Mouse (Mus musculus): ENCODE measurements around the gene Col1a1.
"Not testable (repeated sequence)": the region's sequence is repeated elsewhere in the genome, so short reads cannot be mapped to it uniquely, and the experiment has no call there.

Col1a1 gene

GRCm38 (mm10) chr11:94937787-94938186 lies 1.8 kb downstream of the Col1a1 start:
- DNase-seq (ENCODE audit: low read depth, low spot score) = no peak

- DNase-seq (ENCODE audit: low read depth, low spot score) = no peak
Observed at GRCm38 (mm10) chr11:94938296-94938695, 2.3 kb downstream of the Col1a1 start.

- peak; percentile 73 for DNase-seq (ENCODE audit: low read depth, low spot score)
Observed at GRCm38 (mm10) chr11:94939280-94939679, 3.3 kb downstream of the Col1a1 start.

GRCm38 (mm10) chr11:94941121-94941520 lies 5.1 kb downstream of the Col1a1 start:
- no peak for DNase-seq (ENCODE audit: low read depth, low spot score)

- DNase-seq (ENCODE audit: low read depth, low spot score) = no peak
Observed at GRCm38 (mm10) chr11:94941776-94942175, 5.8 kb downstream of the Col1a1 start.

GRCm38 (mm10) chr11:94942282-94943023 lies 6.4 kb downstream of the Col1a1 start:
- DNase-seq (ENCODE audit: low read depth, low spot score) = peak; percentile 52

- no peak for DNase-seq (ENCODE audit: low read depth, low spot score)
Observed at GRCm38 (mm10) chr11:94943054-94943453, 7.0 kb downstream of the Col1a1 start.

- no peak for DNase-seq (ENCODE audit: low read depth, low spot score)
Observed at GRCm38 (mm10) chr11:94944295-94944694, 8.3 kb downstream of the Col1a1 start.

GRCm38 (mm10) chr11:94945236-94945635 lies 9.2 kb downstream of the Col1a1 start:
- no peak for DNase-seq (ENCODE audit: low read depth, low spot score)

GRCm38 (mm10) chr11:94952169-94952568 lies 16.1 kb downstream of the Col1a1 start:
- peak; percentile 30 for DNase-seq (ENCODE audit: low read depth, low spot score)

GRCm38 (mm10) chr11:94955103-94955502 lies 19.1 kb downstream of the Col1a1 start:
- peak; percentile 53 for DNase-seq (ENCODE audit: low read depth, low spot score)

- DNase-seq (ENCODE audit: low read depth, low spot score) = no peak
Observed at GRCm38 (mm10) chr11:94957693-94958064, 21.7 kb downstream of the Col1a1 start.

GRCm38 (mm10) chr11:94958065-94958858 lies 22.2 kb downstream of the Col1a1 start:
- no peak for DNase-seq (ENCODE audit: low read depth, low spot score)

GRCm38 (mm10) chr11:94962534-94963101 lies 26.6 kb downstream of the Col1a1 start:
- no peak for DNase-seq (ENCODE audit: low read depth, low spot score)

GRCm38 (mm10) chr11:94967419-94967818 lies 31.4 kb downstream of the Col1a1 start, which contains the start of gene Hils1:
TSS of gene Hils1 (plus strand) at chr11:94967593.
- DNase-seq (ENCODE audit: low read depth, low spot score) = no peak

GRCm38 (mm10) chr11:94968187-94968586 lies 32.2 kb downstream of the Col1a1 start:
- no peak for DNase-seq (ENCODE audit: low read depth, low spot score)

- DNase-seq (ENCODE audit: low read depth, low spot score) = not testable (repeated sequence)
Observed at GRCm38 (mm10) chr11:94969709-94970108, 33.7 kb downstream of the Col1a1 start.

GRCm38 (mm10) chr11:94970210-94970943 lies 34.4 kb downstream of the Col1a1 start:
- peak; percentile 86 for DNase-seq (ENCODE audit: low read depth, low spot score)

GRCm38 (mm10) chr11:94971895-94972615 lies 36.0 kb downstream of the Col1a1 start:
- DNase-seq (ENCODE audit: low read depth, low spot score) = no peak

GRCm38 (mm10) chr11:94972887-94973286 lies 36.9 kb downstream of the Col1a1 start:
- no peak for DNase-seq (ENCODE audit: low read depth, low spot score)

- DNase-seq (ENCODE audit: low read depth, low spot score) = no peak
Observed at GRCm38 (mm10) chr11:94973313-94973712, 37.3 kb downstream of the Col1a1 start.
